Mouse (Mus musculus) ZHBTc4 (cell line): ENCODE measurements at regions not wholly inside any gene's neighbourhood (a gene's known extent, or its start where the extent isn't known, plus 50 kb on each side); places are given as distances from the start of the nearest gene placed in this dataset.

Experiments
- DNase-seq: peaks from one replicate; pipeline ENCODE4 v3.0.0-alpha.2; 2011; ENCODE audit warnings: low read depth, low spot score

DNA sequence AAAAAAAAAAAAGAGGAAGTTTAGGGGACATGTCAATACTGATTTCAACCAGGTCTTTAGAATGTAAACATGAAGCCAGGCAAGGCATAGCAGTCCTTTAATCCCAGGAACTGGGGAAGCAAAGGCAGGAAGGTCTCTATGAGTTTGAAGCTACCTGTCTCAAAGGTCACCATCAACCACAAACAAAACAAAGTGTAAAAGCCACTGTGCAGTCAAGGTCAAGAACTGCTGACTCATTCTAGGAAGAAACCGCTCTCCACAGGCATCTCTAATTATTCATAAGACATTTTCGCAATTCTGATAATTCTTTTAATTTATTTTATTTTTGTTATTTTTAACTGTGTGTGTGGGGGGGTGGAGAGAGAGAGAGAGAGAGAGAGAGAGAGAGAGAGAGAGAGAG, 364.0 kb downstream of the Cntnap4 start:
- peak; percentile 4 for DNase-seq

DNA sequence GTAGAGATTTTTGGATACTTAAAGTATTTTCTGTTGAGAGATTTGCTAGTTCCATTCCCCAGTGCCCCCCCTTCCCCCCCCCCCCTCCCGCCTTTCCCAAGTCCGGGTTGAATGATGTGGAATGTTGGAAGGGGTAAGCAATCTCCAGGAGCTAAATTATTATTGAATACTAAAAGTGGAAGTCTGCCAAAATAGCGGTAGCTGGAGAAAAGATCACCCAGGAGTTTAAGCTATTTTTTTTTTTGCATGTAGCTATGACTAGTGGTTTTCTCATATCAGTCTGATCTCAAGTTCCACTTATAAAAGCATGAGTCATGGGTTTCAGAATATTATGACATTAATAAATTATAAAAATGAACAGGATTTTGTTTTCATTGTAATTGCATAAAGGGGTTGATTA, 365.6 kb downstream of the Cntnap4 start:
- DNase-seq = no peak

DNA sequence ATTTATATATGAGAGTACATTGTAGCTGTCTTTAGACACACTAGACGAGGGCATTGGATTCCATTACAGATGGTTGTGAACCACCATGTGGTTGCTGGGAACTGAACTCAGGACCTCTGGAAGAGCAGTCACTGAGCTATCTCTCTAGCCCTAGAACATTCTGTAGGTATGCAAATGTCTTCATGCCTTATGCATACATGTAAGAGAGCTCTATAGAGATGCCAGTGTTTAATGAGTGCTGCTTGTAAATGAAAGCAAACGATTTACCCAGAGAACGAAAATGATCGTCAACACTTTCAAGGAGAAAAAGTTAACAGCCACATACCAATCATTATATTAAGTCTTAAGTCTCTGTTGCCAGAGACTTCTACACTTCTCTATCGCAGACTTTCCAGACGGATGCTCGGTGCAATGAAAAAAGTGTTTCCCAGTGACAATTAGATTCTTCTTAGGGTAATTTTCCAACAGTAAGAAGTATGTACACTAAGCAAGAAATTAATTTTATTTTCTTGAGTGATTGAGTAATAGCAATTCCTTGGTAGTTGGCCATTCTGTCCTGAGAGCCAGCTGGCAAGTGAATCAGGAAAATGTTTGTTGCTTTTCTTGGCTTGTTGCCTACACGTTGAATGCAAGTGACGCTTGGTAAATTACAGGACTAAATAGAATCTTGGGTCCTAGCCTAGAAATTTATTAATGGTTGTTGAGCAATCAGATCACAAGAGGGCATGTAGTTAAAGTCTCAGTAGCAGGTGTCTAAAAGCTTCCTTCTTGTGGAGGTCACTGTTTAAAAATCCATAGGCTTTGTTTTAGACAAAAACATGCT, 366.3 kb downstream of the Cntnap4 start:
- DNase-seq = no peak

DNA sequence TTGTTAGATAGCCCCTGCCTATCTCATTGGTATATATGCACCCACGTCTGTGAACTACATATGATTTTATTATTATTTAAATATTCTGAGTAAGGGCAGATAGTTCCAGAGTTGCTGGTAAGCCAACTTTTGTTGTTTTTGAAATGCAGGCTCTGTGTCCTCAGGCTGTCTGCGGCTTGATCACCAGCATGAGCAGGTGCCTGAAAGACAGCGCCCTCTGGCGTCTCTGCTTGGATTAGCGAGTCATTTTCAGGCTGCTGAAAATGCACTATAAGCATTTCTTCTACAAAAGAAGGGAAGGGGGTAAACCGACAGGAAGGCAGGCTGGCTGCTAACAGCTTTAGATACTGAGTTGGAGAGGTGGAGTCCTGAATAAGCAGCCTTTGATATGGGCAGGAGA, 402.6 kb downstream of the Cntnap4 start:
- peak; percentile 73 for DNase-seq

DNA sequence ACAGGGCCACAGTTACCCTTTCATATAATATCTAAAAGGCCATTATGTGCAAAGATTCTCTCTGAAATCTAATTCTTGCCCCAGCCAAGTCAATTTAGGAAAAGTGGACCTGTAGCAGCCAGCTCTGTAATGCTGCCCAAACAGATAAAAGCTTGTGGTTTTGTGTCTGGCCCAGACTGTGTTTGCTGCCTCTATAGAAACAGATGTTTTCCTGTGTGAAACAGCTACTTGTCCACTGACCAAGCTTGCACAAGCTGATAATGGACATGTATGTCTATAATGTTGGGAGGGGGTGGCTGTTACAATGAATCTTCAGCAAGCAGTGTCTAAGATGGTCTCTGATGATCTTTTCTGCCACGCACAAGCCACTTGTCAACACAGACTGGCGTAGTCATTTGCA, 405.9 kb downstream of the Cntnap4 start:
- no peak for DNase-seq

DNA sequence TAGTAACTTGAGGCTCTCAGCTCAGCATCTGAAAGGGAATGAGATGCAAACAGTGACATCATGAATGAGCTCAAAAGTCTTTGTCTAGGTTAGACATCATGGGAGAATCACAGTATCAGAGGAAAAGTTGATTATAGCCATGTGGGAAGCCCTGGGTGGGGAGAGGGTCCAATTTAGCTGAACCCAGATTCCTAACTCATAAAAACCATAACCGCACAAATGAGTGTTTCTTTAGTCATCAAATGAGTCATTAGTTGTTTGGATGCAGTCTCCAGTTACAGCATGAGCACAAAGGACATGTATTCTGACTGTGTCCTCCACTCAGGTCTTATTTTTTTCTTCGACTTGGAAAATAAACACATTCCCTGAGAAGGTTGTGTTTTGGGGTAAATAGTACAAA, 406.5 kb downstream of the Cntnap4 start:
- DNase-seq = no peak

DNA sequence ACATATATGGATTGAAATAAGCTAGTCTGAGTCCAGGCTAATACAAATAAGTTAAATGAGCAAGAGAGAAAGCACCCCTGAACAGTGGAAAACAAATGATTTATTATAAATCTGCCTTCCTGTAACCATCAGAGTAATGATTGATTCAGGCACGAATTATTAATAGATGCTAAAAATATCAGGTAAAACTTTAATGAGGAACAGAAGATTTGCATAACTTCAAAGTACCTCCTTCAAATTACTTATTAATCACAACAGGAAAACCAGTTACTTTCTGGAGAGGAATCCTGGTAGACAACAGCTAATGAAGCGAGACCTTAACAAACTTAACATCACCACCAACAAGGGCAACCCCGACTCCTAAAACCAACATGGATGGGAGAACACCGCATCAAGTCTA, 423.9 kb downstream of the Cntnap4 start:
- no peak for DNase-seq

DNA sequence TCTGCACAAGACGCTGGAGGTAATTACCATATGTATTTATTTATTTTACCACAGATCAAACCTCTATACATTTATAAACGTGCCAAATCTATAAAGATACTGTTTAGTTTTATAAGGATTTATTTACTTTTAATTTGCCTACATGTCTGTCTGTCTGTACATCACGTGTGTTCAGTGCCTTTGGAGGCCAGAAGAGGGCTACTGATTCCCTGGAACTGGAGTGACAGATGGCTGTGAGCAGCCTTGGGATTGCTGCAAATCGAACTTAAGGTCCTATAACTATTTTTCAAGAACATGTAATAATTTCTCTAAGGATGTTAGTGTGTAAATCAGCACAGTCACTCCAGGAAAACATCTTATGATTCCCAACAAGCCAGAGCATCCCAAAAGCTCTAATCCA, 437.5 kb downstream of the Cntnap4 start:
- no peak for DNase-seq

DNA sequence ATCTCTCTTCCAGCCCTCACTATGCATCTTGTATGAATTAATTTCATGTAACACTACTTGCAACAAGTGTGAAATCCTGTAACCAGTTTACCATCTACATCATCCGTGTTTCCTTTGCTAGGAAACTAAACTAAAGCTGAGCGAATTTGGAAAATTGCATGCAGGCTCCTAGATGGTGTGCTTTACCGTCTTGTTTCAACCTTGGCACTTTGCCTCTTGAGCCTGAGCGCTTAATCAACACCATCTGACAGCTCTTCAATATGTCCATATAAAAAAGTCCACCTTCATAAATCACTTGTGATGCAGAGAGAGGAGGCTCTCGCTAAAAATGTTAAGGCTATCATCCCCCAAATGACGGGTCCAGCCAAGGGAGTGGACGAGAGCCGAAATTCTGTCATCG, 459.0 kb downstream of the Cntnap4 start:
- no peak for DNase-seq

DNA sequence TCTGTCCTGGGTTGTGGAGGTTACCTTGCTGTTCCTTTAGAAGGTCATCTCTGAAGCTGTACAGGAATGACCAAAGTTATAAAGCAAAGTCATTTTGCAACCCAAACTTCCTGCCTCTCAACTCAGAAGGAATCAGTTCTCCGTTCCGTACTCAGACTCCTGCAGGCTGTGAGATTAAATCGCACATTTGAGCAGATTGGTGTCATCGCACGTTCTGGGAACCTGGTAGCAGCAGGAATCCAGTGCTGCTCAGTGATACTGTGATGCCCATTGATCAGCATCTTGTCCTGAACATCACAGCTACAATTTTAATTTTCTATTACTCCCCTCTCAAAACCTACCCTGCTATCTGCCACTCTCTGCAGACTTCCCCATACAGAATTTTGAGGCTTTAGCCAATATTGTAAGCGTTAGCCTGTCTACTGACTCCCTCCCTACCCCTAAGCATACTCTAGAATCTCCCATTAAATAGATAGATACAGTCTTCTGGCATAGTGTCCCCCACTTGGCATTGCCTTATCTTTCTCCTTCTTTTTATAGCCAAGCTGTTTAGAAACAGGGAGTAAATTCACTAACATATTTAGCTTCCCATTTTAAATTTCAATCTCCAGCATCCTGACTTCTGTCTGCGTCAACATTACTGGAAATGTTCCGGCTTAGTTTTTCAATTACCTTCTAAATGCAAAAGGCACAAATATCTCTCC, 482.1 kb downstream of the Cntnap4 start:
- no peak for DNase-seq

DNA sequence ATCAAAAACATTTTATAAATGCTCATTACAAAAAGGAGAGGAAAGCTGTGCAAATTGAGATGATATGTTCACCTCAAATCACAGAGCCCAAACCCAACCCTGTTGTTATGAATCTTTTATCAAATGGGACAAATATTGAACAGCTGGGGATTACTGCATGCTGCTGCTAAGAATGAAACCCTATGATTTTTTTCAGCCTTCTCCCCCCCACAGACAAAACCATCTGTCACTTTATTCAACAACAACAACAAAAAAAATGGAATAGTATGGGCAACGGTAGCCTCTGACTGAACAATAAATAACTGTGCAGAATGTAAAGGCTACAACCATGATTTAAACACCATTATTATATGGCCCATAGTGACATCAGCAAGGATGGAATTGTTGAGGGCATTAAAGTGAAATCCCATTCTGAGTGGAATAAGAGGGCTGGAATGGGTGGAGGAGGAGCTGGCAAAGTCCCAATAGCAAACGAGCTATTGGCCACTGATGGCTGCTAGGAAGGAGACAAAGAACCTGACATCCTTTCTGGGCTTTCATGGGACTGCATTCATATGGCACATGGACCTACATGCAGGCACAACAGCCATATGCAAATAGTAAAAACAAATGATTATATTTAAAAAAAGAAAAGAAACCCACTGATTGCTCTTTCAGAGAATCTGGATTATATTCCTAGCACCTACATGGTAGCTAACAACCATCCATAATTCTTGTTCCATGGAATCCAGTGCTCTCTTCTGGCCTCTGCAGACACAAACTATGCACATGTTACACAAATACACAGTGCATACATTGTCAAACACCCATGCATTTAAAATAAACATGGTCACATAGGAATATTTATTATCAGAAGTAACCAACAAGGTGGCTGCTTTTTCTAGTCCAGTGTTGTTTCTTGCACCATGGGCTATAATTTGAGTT, 495.7 kb downstream of the Cntnap4 start:
- DNase-seq = no peak

DNA sequence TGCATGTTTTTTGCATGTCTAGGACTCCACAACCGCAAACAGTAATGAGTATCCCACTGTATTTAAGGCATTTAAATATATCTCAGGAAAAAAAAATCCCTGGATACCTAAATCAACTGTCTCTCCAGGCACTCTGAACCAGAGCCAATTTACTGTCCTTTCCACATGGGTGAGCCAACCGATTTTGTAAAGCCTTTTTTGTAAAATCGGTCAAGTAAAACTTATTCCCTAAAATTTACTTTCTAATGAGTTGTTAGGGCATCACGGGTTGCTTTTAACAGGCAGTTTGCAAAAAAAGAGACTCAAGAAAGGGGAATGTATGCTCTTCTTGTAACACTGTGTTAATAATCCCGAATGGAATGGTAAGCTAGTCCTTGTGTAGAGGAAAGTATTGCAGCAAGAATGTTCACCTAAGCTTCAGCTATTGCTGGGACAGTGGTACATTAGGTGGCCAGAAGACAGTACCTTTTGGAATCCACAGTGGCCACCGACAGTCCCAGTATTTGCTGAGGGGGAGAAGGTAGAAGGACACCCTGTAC, 496.4 kb downstream of the Cntnap4 start:
- no peak for DNase-seq

DNA sequence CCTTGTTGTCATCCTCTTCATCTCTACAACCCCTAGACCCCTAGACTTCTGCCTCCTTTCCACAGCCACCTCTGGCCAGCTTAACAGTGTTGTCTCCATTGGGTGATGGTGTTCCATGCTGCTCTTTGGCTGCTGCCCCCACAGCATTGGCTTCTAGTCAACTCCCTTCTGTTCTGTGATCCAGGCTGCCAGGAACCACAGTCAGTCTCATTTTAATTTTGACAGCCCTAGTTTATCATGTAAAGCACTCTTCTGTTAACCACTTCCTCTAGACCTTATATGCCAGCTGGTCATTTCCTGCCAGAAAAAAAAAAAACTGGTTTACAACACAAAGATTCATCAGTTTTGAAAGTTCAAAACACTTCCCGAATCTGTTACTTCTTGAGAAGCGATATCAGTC, 514.1 kb downstream of the Cntnap4 start:
- no peak for DNase-seq

DNA sequence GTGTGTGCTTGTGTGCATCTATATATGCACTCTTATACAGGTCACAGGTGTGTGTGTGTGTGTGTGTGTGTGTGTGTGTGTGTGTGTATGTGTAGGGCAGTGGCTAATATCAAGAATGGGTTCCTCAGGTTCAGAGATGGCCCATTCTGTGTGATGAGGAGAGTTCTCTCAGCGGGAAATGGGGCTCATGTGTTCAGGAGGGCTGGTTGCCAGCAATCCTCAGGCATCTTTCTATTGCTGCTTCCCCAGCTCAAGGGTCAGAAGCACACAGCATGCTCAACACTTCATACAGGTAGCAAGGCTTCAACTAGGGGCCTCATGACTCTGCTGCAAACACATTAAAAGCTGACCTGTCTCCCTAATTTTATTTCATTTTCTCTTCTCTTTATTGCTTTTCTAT, 517.7 kb downstream of the Cntnap4 start:
- no peak for DNase-seq

DNA sequence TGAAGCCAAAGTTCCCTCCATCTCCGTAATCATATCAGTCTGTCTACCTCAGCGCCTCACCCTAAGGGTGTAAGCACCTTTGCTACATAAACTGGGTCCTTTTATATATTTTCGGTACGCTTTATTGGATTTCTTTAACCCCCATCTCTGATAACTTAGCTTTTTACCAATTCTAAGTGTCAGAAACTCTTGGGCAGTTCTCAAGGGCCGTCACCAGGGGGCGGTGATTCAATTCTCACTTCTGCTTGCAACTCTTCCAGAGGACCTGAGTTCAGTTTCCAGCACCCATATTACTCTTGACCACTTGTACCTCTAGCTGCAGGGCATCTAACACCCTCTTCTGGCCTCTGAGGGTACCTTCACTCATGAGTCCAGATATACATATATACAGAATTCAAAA, 523.7 kb upstream of the Mon1b start:
- peak; percentile 33 for DNase-seq

DNA sequence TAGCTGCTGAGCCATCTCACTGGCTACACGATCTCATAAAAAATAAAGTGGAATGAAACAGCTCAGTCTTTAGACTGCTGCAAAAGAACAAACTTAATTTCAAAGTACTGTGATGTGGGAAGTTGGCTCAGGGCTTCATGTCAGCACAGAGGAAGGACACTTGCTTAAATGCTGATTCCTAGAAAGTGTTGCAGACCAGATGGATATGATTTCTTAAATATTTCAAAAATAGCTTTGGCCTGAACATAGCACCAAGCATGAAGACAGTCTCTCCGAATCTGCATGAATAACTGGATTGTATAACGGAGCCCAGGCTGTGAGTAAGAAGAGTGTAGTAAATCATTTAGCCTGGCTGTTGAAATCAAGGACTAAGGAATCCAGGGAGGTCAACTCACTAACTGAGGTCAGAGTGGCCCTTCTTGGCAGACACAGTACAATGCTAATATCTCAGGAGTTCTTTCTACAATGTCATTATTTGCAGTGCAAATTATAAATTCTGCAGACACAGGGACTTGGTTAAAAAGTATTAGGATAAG, 521.2 kb upstream of the Mon1b start:
- no peak for DNase-seq

DNA sequence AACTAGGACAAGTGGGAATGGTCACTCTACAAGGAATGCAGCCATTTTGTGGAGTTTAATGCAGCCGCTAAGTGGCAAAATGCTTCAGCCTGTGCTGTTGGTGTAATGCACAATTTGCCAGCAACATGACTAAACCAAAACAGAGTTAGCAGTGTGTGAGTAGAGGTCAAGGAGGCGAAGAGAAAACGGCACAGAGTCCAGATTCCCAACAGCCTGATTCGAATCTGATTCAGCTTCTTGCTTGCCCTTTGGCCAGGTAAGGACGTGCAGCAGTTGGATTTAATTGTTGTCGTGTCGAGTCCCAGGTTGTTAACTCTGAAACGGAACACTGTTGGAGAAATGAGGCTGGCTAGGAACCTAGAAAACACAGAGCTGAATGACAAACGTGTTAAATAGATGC, 518.1 kb upstream of the Mon1b start:
- DNase-seq = no peak

DNA sequence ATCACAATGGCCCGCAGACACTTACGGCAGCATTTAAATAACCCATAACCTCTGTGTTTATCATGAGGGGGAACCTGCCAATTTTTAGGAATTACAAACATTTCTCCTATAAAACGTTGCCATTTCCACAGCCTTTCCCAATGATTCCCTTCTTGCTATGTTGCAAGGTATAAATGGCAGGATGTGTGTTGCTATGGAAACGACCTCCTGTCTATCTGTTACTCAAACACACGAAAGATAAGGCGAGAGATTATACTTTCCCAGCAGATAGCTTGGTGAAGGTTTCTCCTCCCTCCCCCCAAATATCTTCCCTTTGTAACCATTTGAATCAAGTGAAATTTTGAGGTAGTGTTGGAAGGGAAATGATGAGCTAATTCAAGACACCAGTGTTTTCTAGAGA, 509.8 kb upstream of the Mon1b start:
- DNase-seq = no peak

DNA sequence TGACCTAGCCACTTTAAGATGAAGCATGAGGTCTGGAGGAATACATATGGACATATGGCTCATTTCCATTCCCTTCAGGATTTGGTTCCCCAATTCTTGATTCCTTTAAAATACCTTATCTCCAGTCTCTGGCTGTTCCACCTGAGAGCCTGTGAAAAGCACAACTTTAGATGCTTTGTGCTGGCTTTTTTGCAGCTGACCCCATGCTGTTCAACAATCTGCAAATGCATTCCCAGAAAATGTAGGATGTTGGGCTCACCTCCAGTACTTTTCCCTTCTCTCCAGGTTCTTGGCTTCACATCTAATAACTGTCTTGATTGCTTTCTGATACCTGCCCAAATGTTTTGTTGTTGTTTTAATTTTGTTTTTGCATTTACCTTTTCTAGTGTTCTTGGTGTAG, 498.0 kb upstream of the Mon1b start:
- DNase-seq = no peak

DNA sequence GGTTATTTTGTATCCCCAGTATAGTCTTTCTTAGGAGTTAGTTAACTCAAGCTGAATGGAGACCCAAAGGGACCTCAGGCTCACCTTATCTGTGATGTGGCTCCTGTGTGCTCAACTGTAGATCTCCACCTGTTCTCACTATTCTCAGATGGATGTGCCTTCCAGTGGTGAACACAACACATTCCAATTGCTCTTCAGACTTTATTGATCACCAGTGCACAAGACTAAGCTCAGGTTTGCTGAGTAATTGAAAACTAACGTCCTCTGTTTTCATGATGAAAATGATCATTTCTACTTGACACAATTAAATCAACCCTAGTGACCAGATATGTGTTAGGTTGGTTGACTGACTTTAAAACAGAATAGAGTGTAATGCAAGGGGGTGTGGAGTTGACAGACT, 495.4 kb upstream of the Mon1b start:
- no peak for DNase-seq

DNA sequence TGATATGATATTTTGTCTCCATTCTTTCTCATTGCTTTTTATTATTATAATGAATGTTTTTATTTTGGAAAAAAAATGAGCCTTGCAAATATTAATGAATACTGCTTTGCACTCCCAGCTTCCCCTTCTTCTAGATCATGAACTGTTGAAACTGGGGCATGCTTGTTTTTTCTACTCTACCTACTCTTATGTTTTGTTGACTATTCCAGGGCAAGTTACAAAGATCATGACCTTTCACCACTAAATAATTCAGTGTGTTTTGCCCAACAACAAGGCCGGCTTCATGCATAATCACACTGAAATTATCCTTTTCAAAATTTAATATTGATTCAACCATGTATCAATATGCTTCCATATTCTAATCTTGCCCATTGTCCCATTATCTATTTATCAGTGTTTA, 494.3 kb upstream of the Mon1b start:
- DNase-seq = no peak

DNA sequence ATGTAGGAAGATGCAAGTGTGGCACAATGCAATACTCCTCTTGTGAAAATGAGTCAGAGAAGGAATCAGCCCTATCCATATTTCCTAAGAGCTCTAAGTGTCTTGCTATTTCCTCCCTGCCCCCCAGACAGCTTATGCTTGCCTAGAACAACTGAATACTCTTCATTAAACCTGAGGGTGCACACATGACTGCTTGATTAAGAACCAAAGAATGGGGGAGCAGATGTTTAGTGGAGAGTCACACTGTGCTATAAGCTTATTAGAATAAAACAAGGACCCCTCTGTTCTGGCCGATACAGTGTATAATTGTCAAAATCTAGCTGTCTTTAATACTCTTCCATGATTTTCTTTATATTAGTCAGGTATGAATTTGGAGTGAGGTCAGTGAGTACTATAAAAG, 458.8 kb upstream of the Mon1b start:
- no peak for DNase-seq
